Mouse (Mus musculus) liver (tissue): ENCODE measurements around the gene Klhl10.

ENCODE experiments used
- DNase-seq: peaks from one replicate; pipeline ENCODE4 v3.0.0-alpha.2; 2020; ENCODE audit warnings: mixed read lengths

Gene Klhl10

GRCm38 (mm10) chr11:100408835-100409462 lies 32.8 kb upstream of the Klhl10 start:
- no peak for DNase-seq

GRCm38 (mm10) chr11:100409686-100410085 lies 32.0 kb upstream of the Klhl10 start:
- no peak for DNase-seq

- no peak for DNase-seq
Measured at GRCm38 (mm10) chr11:100411736-100412135, 30.0 kb upstream of the Klhl10 start.

GRCm38 (mm10) chr11:100413541-100413940 lies 28.2 kb upstream of the Klhl10 start:
- DNase-seq, result no peak

- DNase-seq, result peak; percentile 72
Measured at GRCm38 (mm10) chr11:100414021-100414913, 27.4 kb upstream of the Klhl10 start, which contains the start of gene P3h4. P3h4 (minus strand) TSS chr11:100414836.

GRCm38 (mm10) chr11:100414914-100415822 lies 26.5 kb upstream of the Klhl10 start, which contains the start of gene Fkbp10:
Fkbp10 (plus strand) TSS chr11:100415697.
- peak; percentile 58 for DNase-seq

- DNase-seq, result no peak
Measured at GRCm38 (mm10) chr11:100421537-100421936, 20.2 kb upstream of the Klhl10 start.

GRCm38 (mm10) chr11:100423836-100424235 lies 17.9 kb upstream of the Klhl10 start:
- no peak for DNase-seq

GRCm38 (mm10) chr11:100425851-100426250 lies 15.9 kb upstream of the Klhl10 start:
- peak; percentile 68 for DNase-seq

- DNase-seq, result no peak
Measured at GRCm38 (mm10) chr11:100426820-100427219, 14.9 kb upstream of the Klhl10 start.

GRCm38 (mm10) chr11:100428612-100429199 lies 13.0 kb upstream of the Klhl10 start:
- DNase-seq, result no peak

- DNase-seq, result no peak
Measured at GRCm38 (mm10) chr11:100430052-100430451, 11.7 kb upstream of the Klhl10 start.

GRCm38 (mm10) chr11:100432002-100432401 lies 9.7 kb upstream of the Klhl10 start:
- no peak for DNase-seq

- DNase-seq, result no peak
Measured at GRCm38 (mm10) chr11:100435678-100436246, 6.0 kb upstream of the Klhl10 start.

GRCm38 (mm10) chr11:100437901-100438300 lies 3.8 kb upstream of the Klhl10 start:
- DNase-seq, result no peak

- peak; percentile 84 for DNase-seq
Measured at GRCm38 (mm10) chr11:100440691-100441522, 810 bp upstream of the Klhl10 start.

GRCm38 (mm10) chr11:100442625-100443024 lies 908 bp downstream of the Klhl10 start:
- DNase-seq, result no peak

GRCm38 (mm10) chr11:100457247-100457646 lies 15.5 kb downstream of the Klhl10 start:
- DNase-seq, result no peak

- no peak for DNase-seq
Measured at GRCm38 (mm10) chr11:100457711-100458110, 16.0 kb downstream of the Klhl10 start.

GRCm38 (mm10) chr11:100462699-100463098 lies 21.0 kb downstream of the Klhl10 start:
- no peak for DNase-seq

GRCm38 (mm10) chr11:100465229-100465792 lies 23.6 kb downstream of the Klhl10 start:
- DNase-seq, result no peak
